Mouse (Mus musculus): ENCODE results near the gene A530016L24Rik. TPM values are rescaled to one million over a fixed set of nuclear protein-coding genes. Genes with fewer than 3 reads are reported as not detected.
A peak's percentile ranks its signal among the peaks of the same experiment; 100 is the strongest.

A530016L24Rik gene
- total RNA-seq, 2 experiments from 2014 or later: 9.1 to 9.8 TPM

- DNase-seq (ENCODE audit: low spot score in 2 of 2): no peak
These were observed 9.4 kb downstream of the A530016L24Rik start for GRCm38 (mm10) chr12:112498683-112499082.

GRCm38 (mm10) chr12:112503003-112503771, 13.9 kb downstream of the A530016L24Rik start:
- no peak for DNase-seq (ENCODE audit: low spot score in 2 of 2)

GRCm38 (mm10) chr12:112506267-112506666, 17.0 kb downstream of the A530016L24Rik start:
- no peak for DNase-seq (ENCODE audit: low spot score in 2 of 2)

GRCm38 (mm10) chr12:112507264-112507663, 18.0 kb downstream of the A530016L24Rik start:
- DNase-seq (ENCODE audit: low spot score in 2 of 2): no peak

- DNase-seq (ENCODE audit: low spot score in 2 of 2): no peak
These were observed 18.7 kb downstream of the A530016L24Rik start for GRCm38 (mm10) chr12:112507984-112508383.

- no peak for DNase-seq (ENCODE audit: low spot score in 2 of 2)
These were observed 21.1 kb downstream of the A530016L24Rik start for GRCm38 (mm10) chr12:112510365-112510732.

- no peak for DNase-seq (ENCODE audit: low spot score in 2 of 2)
These were observed 21.6 kb downstream of the A530016L24Rik start for GRCm38 (mm10) chr12:112510733-112511372.

- no peak for DNase-seq (ENCODE audit: low spot score in 2 of 2)
These were observed 25.6 kb downstream of the A530016L24Rik start for GRCm38 (mm10) chr12:112514897-112515296.

- DNase-seq (ENCODE audit: low spot score in 2 of 2): peak in 1 of 2 experiments; percentile 65
These were observed 27.6 kb downstream of the A530016L24Rik start, which contains the start of gene Tmem179 for GRCm38 (mm10) chr12:112516697-112517337. Gene Tmem179 (minus strand): TSS chr12:112516747.

GRCm38 (mm10) chr12:112518105-112518504, 28.9 kb downstream of the A530016L24Rik start:
- no peak for DNase-seq (ENCODE audit: low spot score in 2 of 2)

- DNase-seq (ENCODE audit: low spot score in 2 of 2): no peak
These were observed 44.5 kb downstream of the A530016L24Rik start for GRCm38 (mm10) chr12:112533758-112534157.

GRCm38 (mm10) chr12:112537233-112537632, 48.0 kb downstream of the A530016L24Rik start:
- no peak for DNase-seq (ENCODE audit: low spot score in 2 of 2)

GRCm38 (mm10) chr12:112538356-112538755, 49.1 kb downstream of the A530016L24Rik start:
- no peak for DNase-seq (ENCODE audit: low spot score in 2 of 2)

- no peak for DNase-seq (ENCODE audit: low spot score in 2 of 2)
These were observed 50.3 kb downstream of the A530016L24Rik start for GRCm38 (mm10) chr12:112539466-112539965.

GRCm38 (mm10) chr12:112540321-112540720, 51.1 kb downstream of the A530016L24Rik start:
- DNase-seq (ENCODE audit: low spot score in 2 of 2): no peak

GRCm38 (mm10) chr12:112541483-112542091, 52.3 kb downstream of the A530016L24Rik start:
- DNase-seq (ENCODE audit: low spot score in 2 of 2): no peak

- DNase-seq (ENCODE audit: low spot score in 2 of 2): no peak
These were observed 53.1 kb downstream of the A530016L24Rik start for GRCm38 (mm10) chr12:112542257-112542919.

GRCm38 (mm10) chr12:112542920-112543300, 53.7 kb downstream of the A530016L24Rik start:
- peak; percentile 79 to 80 for DNase-seq (ENCODE audit: low spot score in 2 of 2)

GRCm38 (mm10) chr12:112543941-112544340, 54.7 kb downstream of the A530016L24Rik start:
- DNase-seq (ENCODE audit: low spot score in 2 of 2): no peak

GRCm38 (mm10) chr12:112544946-112545701, 55.9 kb downstream of the A530016L24Rik start:
- no peak for DNase-seq (ENCODE audit: low spot score in 2 of 2)
